25 mouse cellular contexts compared by ENCODE assay signal in genomic region chr8:72158096-72158495, GRCm38 (mm10). TPM values are rescaled to one million over a fixed set of nuclear protein-coding genes. Genes with fewer than 3 reads are reported as not detected.
DNase-seq lines count a peak whose midpoint lies in the region; ATAC-seq and TF ChIP-seq lines count a peak whose summit lies in the region.
"Had no signal": no experiment of that assay in that cellular context is flagged by ENCODE, and none has a peak within 500 bp of the region (broad histone marks: within the 10 kb centered on the region; RNA-seq: fewer than 3 reads in every experiment).

No protein-coding gene starts in this region.

- H3K4me3 ChIP-seq in liver, embryonic 14.5 days (ENCODE audit: insufficient read depth in 1 of 2, low read depth in 2 of 2, low read length in 2 of 2), result no peak overlapping the region
- no peak overlapping the region for H3K4me3 ChIP-seq in liver, embryonic 11.5 days (ENCODE audit: low read depth, low read length)
- peak overlapping the region; percentile 83 for H3K4me3 ChIP-seq in E14TG2a.4 (replicated peaks; ENCODE audit: low read length)
- H3K4me3 ChIP-seq: embryonic facial prominence, embryonic 13.5 days; erythroblast, embryonic 14.5 days; forebrain, embryonic 15.5 days; heart, embryonic 13.5 days; hindbrain, embryonic 15.5 days had no signal

- H3K36me3 ChIP-seq in liver, embryonic 14.5 days (replicated peaks; ENCODE audit: control insufficient read depth, insufficient read depth, low read depth), result peaks cover 3% of the 10 kb centered on the region; the same call in 1 of the 2 replicates
- H3K36me3 ChIP-seq in liver, embryonic 11.5 days (ENCODE audit: control insufficient read depth, insufficient read depth, low read length), result no peaks in the 10 kb centered on the region; the same call in 1 of the 2 replicates
- H3K36me3 ChIP-seq in E14TG2a.4 (ENCODE audit: insufficient read depth, low read length), result peaks cover 47% of the 10 kb centered on the region
- H3K36me3 ChIP-seq: hindbrain, embryonic 15.5 days had no signal

- no peaks in the 10 kb centered on the region for H3K9me3 ChIP-seq in liver, embryonic 14.5 days (ENCODE audit: control insufficient read depth, low read length)
- H3K9me3 ChIP-seq in liver, embryonic 11.5 days (ENCODE audit: control insufficient read depth, low read length), result no peaks in the 10 kb centered on the region
- no peaks in the 10 kb centered on the region for H3K9me3 ChIP-seq in E14TG2a.4 (ENCODE audit: low read length)
- H3K9me3 ChIP-seq: embryonic facial prominence, embryonic 13.5 days; forebrain, embryonic 15.5 days; heart, embryonic 13.5 days; hindbrain, embryonic 15.5 days had no signal

- H3K27me3 ChIP-seq in liver, embryonic 14.5 days (ENCODE audit: control insufficient read depth, insufficient read depth, low read length), result no peaks in the 10 kb centered on the region
- no peaks in the 10 kb centered on the region for H3K27me3 ChIP-seq in liver, embryonic 11.5 days (replicated peaks; ENCODE audit: control insufficient read depth, insufficient read depth, low read length)
- no peaks in the 10 kb centered on the region for H3K27me3 ChIP-seq in E14TG2a.4 (ENCODE audit: insufficient read depth, low read length)
- H3K27me3 ChIP-seq: CH12.LX; embryonic facial prominence, embryonic 13.5 days; forebrain, embryonic 15.5 days; heart, embryonic 13.5 days; hindbrain, embryonic 15.5 days had no signal

- WGBS in liver, embryonic 14.5 days (ENCODE audit: insufficient replicate concordance), result 77% methylated on average over 2 of the region's 2 CpGs
- WGBS in liver, embryonic 11.5 days, result 85% methylated on average over 2 of the region's 2 CpGs

- no peak for DNase-seq in liver, embryonic 14.5 days (ENCODE audit: low read depth in 3 of 3, low spot score in 3 of 3)
- no peak for DNase-seq in liver, embryonic 11.5 days (ENCODE audit: low spot score)
- DNase-seq in NIH3T3 (ENCODE audit: low read depth), result peak; percentile 79
- no peak for DNase-seq in testis, postnatal 14 days (ENCODE audit: low spot score)
- DNase-seq in adrenal gland, postnatal 14 days, result no peak
- DNase-seq in embryo, embryonic 10.5 days (ENCODE audit: low spot score), result no peak
- DNase-seq: adrenal gland, adult 2 months; adrenal gland, postnatal 36 days; cerebellum, adult 2 months; cerebellum, postnatal 14 days; gastrocnemius, postnatal 36 days; heart, postnatal 36 days had no signal

- no peak for ATAC-seq in liver, embryonic 14.5 days (ENCODE audit: insufficient read depth)
- no peak for ATAC-seq in liver, embryonic 11.5 days (replicated peaks; ENCODE audit: low FRiP score)
- ATAC-seq: forebrain, embryonic 15.5 days; intestine, postnatal 0 days had no signal

- no peak overlapping the region for H3K27ac ChIP-seq in liver, embryonic 14.5 days
- no peak overlapping the region for H3K27ac ChIP-seq in liver, embryonic 11.5 days (ENCODE audit: low read depth, low read length)
- H3K27ac ChIP-seq: embryonic facial prominence, embryonic 13.5 days; forebrain, embryonic 15.5 days; heart, embryonic 13.5 days; hindbrain, embryonic 15.5 days had no signal

- H3K4me1 ChIP-seq in liver, embryonic 14.5 days (replicated peaks; ENCODE audit: control insufficient read depth in 2 of 2, insufficient read depth in 2 of 2, low read length in 1 of 2), result peaks cover 20 to 22% of the 10 kb centered on the region in 2 experiments
- peaks cover 10% of the 10 kb centered on the region for H3K4me1 ChIP-seq in liver, embryonic 11.5 days (replicated peaks; ENCODE audit: control insufficient read depth, insufficient read depth, low read length)
- H3K4me1 ChIP-seq in E14TG2a.4 (replicated peaks; ENCODE audit: low read depth, low read length), result peaks cover 60% of the 10 kb centered on the region

- TF ChIP-seq EP300 in liver, embryonic 14.5 days (IDR thresholded peaks at IDR 0.05; ENCODE audit: low read depth), result no peak

- no peak overlapping the region for H3K9ac ChIP-seq in liver, embryonic 14.5 days (replicated peaks)
- no peak overlapping the region for H3K9ac ChIP-seq in liver, embryonic 11.5 days (ENCODE audit: low read depth, low read length)
- H3K9ac ChIP-seq: embryonic facial prominence, embryonic 13.5 days; forebrain, embryonic 15.5 days; heart, embryonic 13.5 days; hindbrain, embryonic 15.5 days had no signal

- TF ChIP-seq CTCF in liver, embryonic 14.5 days (IDR thresholded peaks at IDR 0.05; ENCODE audit: low read depth), result no peak
- TF ChIP-seq CTCF in E14TG2a.4 (conservative IDR thresholded peaks at IDR 0.05; ENCODE audit: low read length), result no peak

- peak overlapping the region; percentile 4 for H3K4me2 ChIP-seq in liver, embryonic 14.5 days (ENCODE audit: low read depth)
- H3K4me2 ChIP-seq in liver, embryonic 11.5 days, result no peak overlapping the region
- H3K4me2 ChIP-seq: embryonic facial prominence, embryonic 13.5 days; forebrain, embryonic 15.5 days; heart, embryonic 13.5 days; hindbrain, embryonic 15.5 days had no signal

RNA-seq across cellular contexts. Expression of gene Rab8a, which starts 2.9 kb away (rescaled TPM):
- polyA plus RNA-seq in liver, embryonic 14.5 days (2012; rRNA removed), result 18.3 and 59.7 TPM in 2 replicates
- polyA plus RNA-seq in liver, embryonic 14.5 days (2014; fragmentation: Nextera tagmentation; extraction: Ambion mirVana), result 50.7 and 54.6 TPM in 2 replicates
- 90.5 and 92.5 TPM in 2 replicates for polyA plus RNA-seq in liver, embryonic 11.5 days (2014; fragmentation: Nextera tagmentation; extraction: Ambion mirVana)
- total RNA-seq in adrenal gland, postnatal 14 days (2021), result 64.5 and 66.1 TPM in 2 replicates

RNA-seq across cellular contexts. Expression of gene Tpm4, which starts 23.3 kb away (rescaled TPM):
- 28.7 and 49.0 TPM in 2 replicates for polyA plus RNA-seq in liver, embryonic 14.5 days (2012; rRNA removed)
- polyA plus RNA-seq in liver, embryonic 14.5 days (2014; fragmentation: Nextera tagmentation; extraction: Ambion mirVana), result 69.2 and 76.4 TPM in 2 replicates
- 277 and 281 TPM in 2 replicates for polyA plus RNA-seq in liver, embryonic 11.5 days (2014; fragmentation: Nextera tagmentation; extraction: Ambion mirVana)
- 286 and 295 TPM in 2 replicates for total RNA-seq in adrenal gland, postnatal 14 days (2021)

RNA-seq across cellular contexts. Expression of gene Hsh2d, which starts 31.3 kb away (rescaled TPM):
- 0.15 and 0.18 TPM in 2 replicates for polyA plus RNA-seq in liver, embryonic 14.5 days (2012; rRNA removed)
- 0.11 and 0.37 TPM in 2 replicates for polyA plus RNA-seq in liver, embryonic 14.5 days (2014; fragmentation: Nextera tagmentation; extraction: Ambion mirVana)
- polyA plus RNA-seq in liver, embryonic 11.5 days (2014; fragmentation: Nextera tagmentation; extraction: Ambion mirVana), result 0.18 and 0.29 TPM in 2 replicates
- total RNA-seq in adrenal gland, postnatal 14 days (2021), result 0.94 TPM in 1 of 2 replicates, not detected in the other
- total RNA-seq: adrenal gland, adult 2 months; adrenal gland, postnatal 36 days; gastrocnemius, adult 8-10 months; gastrocnemius, postnatal 36 days; heart, postnatal 36 days had no signal
- polyA plus RNA-seq: adrenal gland, adult 2 months; embryonic facial prominence, embryonic 13.5 days; forebrain, embryonic 11.5 days; forebrain, embryonic 15.5 days; hindbrain, embryonic 11.5 days; hindbrain, embryonic 15.5 days had no signal

RNA-seq across cellular contexts. Expression of gene Olfr374, which starts 51.3 kb away (rescaled TPM):
- not detected in 2 replicates for polyA plus RNA-seq in liver, embryonic 14.5 days (2012; rRNA removed)
- not detected in 2 replicates for polyA plus RNA-seq in liver, embryonic 14.5 days (2014; fragmentation: Nextera tagmentation; extraction: Ambion mirVana)
- polyA plus RNA-seq in liver, embryonic 11.5 days (2014; fragmentation: Nextera tagmentation; extraction: Ambion mirVana), result not detected in 2 replicates
- not detected in 2 replicates for total RNA-seq in adrenal gland, postnatal 14 days (2021)
- total RNA-seq: adrenal gland, adult 2 months; adrenal gland, postnatal 36 days; CH12.LX; gastrocnemius, adult 8-10 months; gastrocnemius, postnatal 36 days; heart, postnatal 36 days had no signal
- polyA plus RNA-seq: adrenal gland, adult 2 months; cerebellum, adult 2 months; erythroblast, embryonic 14.5 days; forebrain, embryonic 11.5 days; forebrain, embryonic 15.5 days; heart, postnatal 0 days; hindbrain, embryonic 11.5 days; hindbrain, embryonic 15.5 days; intestine, postnatal 0 days had no signal

RNA-seq across cellular contexts. Expression of gene Cib3, which starts 54.5 kb away (rescaled TPM):
- polyA plus RNA-seq in liver, embryonic 14.5 days (2012; rRNA removed), result not detected in 2 replicates
- polyA plus RNA-seq in liver, embryonic 14.5 days (2014; fragmentation: Nextera tagmentation; extraction: Ambion mirVana), result 0.24 TPM in 1 of 2 replicates, not detected in the other
- polyA plus RNA-seq in liver, embryonic 11.5 days (2014; fragmentation: Nextera tagmentation; extraction: Ambion mirVana), result not detected in 2 replicates
- not detected in 2 replicates for total RNA-seq in adrenal gland, postnatal 14 days (2021)
- total RNA-seq: adrenal gland, adult 2 months; CH12.LX; gastrocnemius, adult 8-10 months; gastrocnemius, postnatal 36 days had no signal
- polyA plus RNA-seq: adrenal gland, adult 2 months; cerebellum, adult 2 months; cortical plate, adult 2 months; embryonic facial prominence, embryonic 13.5 days; erythroblast, embryonic 14.5 days; forebrain, embryonic 11.5 days; forebrain, embryonic 15.5 days; heart, embryonic 13.5 days; heart, postnatal 0 days; hindbrain, embryonic 11.5 days; hindbrain, embryonic 15.5 days had no signal
